Mouse (Mus musculus) intestine, postnatal 0 days (tissue): ENCODE results near the gene Zfp641. TPM values are rescaled to one million over a fixed set of nuclear protein-coding genes. Genes with fewer than 3 reads are reported as not detected.
A peak's percentile ranks its signal among the peaks of the same experiment; 100 is the strongest.

Experiments used
- ATAC-seq: fragments of 200-750 bp; cut with Nextera tagmentation; 2 replicates; pipeline ENCODE4 v1.8.0; 2017; ENCODE audit warnings: mild to moderate bottlenecking, moderate TSS enrichment, moderate library complexity
- H3K27ac ChIP-seq: fragments of 300-500 bp; sonication (generic); 2 replicates; pipeline ENCODE4 v1.5.1; 2014; ENCODE audit warnings: mild to moderate bottlenecking, low read depth, low read length, moderate library complexity
- H3K27me3 ChIP-seq: fragments of 300-500 bp; sonication (generic); replicated peaks from 2 replicates; pipeline ENCODE4 v1.6.1; 2014; ENCODE audit warnings: low read length, mixed read lengths; ENCODE audit not compliant: control insufficient read depth, insufficient read depth
- H3K36me3 ChIP-seq: fragments of 300-500 bp; sonication (generic); 2 replicates; pipeline ENCODE4 v1.6.1; 2014; ENCODE audit warnings: mild to moderate bottlenecking, moderate library complexity; ENCODE audit not compliant: control insufficient read depth, insufficient read depth
- H3K4me1 ChIP-seq: fragments of 300-500 bp; sonication (generic); replicated peaks from 2 replicates; pipeline ENCODE4 v1.6.1; 2014; ENCODE audit warnings: antibody characterized with exemption, low read length, mixed read lengths; ENCODE audit not compliant: control insufficient read depth, insufficient read depth
- H3K4me2 ChIP-seq: fragments of 300-500 bp; sonication (generic); replicated peaks from 2 replicates; pipeline ENCODE4 v1.6.1; 2014; ENCODE audit warnings: low read depth, mild to moderate bottlenecking, moderate library complexity
- H3K4me3 ChIP-seq: fragments of 300-500 bp; sonication (generic); 2 replicates; pipeline ENCODE4 v1.5.1; 2014; ENCODE audit warnings: low read depth, low read length
- H3K9ac ChIP-seq: fragments of 300-500 bp; sonication (generic); 2 replicates; pipeline ENCODE4 v1.6.1; 2014; ENCODE audit warnings: mild to moderate bottlenecking, low read depth, low read length
- H3K9me3 ChIP-seq: fragments of 300-500 bp; sonication (generic); 2 replicates; pipeline ENCODE4 v1.6.1; 2016; ENCODE audit warnings: mixed run types; ENCODE audit not compliant: control insufficient read depth
- CTCF ChIP-seq: sonication (generic); IDR thresholded peaks from 2 replicates; pipeline ENCODE4 v1.5.1; 2016; ENCODE audit warnings: low read depth, mild to moderate bottlenecking, control low read depth, antibody characterized with exemption, moderate library complexity
- WGBS: fragments of 180-500 bp; shearing (Covaris S2); extraction: QIAGEN DNeasy Blood & Tissue Kit; methylation state at CpG from one replicate; pipeline ENCODE4 v1.1.7; 2014; 5-methylcytosine and 5-hydroxymethylcytosine counted together
- polyA plus RNA-seq: library from polyadenylated mRNA; unstranded; fragments of >200 nt; fragmentation: Nextera tagmentation; extraction: Ambion mirVana; gene quantifications from 2 replicates; pipeline ENCODE4 v1.2.1, GENCODE M21; 2015

The Zfp641 gene
- polyA plus RNA-seq, result 0.21 and 0.31 TPM in 2 replicates

GRCm38 (mm10) chr15:98295628-98296551, at the start of gene Zfp641:
Zfp641 (minus strand) TSS chr15:98296161.
- Histone ChIP-seq H3K27me3 (0 out of 2 replicates have a peak, but pooled peaks cover 7% of the 10 kb centered on the region), H3K36me3 (no peaks in the 10 kb centered on the region), H3K4me1 (no peaks in the 10 kb centered on the region), H3K27ac (no peak within 1 kb of the TSS), H3K4me2 (peak within 1 kb of the TSS; percentile 94), H3K9ac (peak within 1 kb of the TSS; percentile 50), H3K4me3 (peak within 1 kb of the TSS; percentile 56), H3K9me3 (no peaks in the 10 kb centered on the region)
- ATAC-seq, result 0 out of 2 replicates have a peak, but pooled peaks have one; percentile 38
- no peak for TF ChIP-seq CTCF
- 2% methylated on average over 56 of the region's 60 CpGs for WGBS

GRCm38 (mm10) chr15:98340887-98341286, 44.9 kb upstream of the Zfp641 start, which contains the start of gene Olfr284:
Olfr284 (minus strand) TSS chr15:98340987.
- Histone ChIP-seq H3K4me2 (no peak within 1 kb of the TSS), H3K27me3 (no peaks in the 10 kb centered on the region), H3K9me3 (no peaks in the 10 kb centered on the region), H3K27ac (no peak within 1 kb of the TSS), H3K9ac (no peak within 1 kb of the TSS), H3K4me1 (no peaks in the 10 kb centered on the region), H3K4me3 (no peak within 1 kb of the TSS), H3K36me3 (no peaks in the 10 kb centered on the region)
- WGBS, result 69% methylated on average over 8 of the region's 8 CpGs
- TF ChIP-seq CTCF, result no peak
- ATAC-seq, result no peak

GRCm38 (mm10) chr15:98317177-98317724, 21.3 kb upstream of the Zfp641 start, which contains the start of gene Olfr285:
Olfr285 (minus strand) TSS chr15:98317353.
- Histone ChIP-seq H3K9ac (no peak within 1 kb of the TSS), H3K4me3 (no peak within 1 kb of the TSS), H3K36me3 (no peaks in the 10 kb centered on the region), H3K4me1 (no peaks in the 10 kb centered on the region), H3K27ac (no peak within 1 kb of the TSS), H3K4me2 (no peak within 1 kb of the TSS), H3K9me3 (no peaks in the 10 kb centered on the region), H3K27me3 (no peaks in the 10 kb centered on the region)
- WGBS, result 93% methylated on average over 5 of the region's 5 CpGs
- TF ChIP-seq CTCF, result no peak
- no peak for ATAC-seq

GRCm38 (mm10) chr15:98315703-98316102, 19.7 kb upstream of the Zfp641 start:
- Histone ChIP-seq H3K4me3 (no peak overlapping the region), H3K27me3 (no peaks in the 10 kb centered on the region), H3K36me3 (no peaks in the 10 kb centered on the region), H3K4me2 (no peak overlapping the region), H3K9ac (no peak overlapping the region), H3K27ac (no peak overlapping the region), H3K4me1 (no peaks in the 10 kb centered on the region), H3K9me3 (no peaks in the 10 kb centered on the region)
- TF ChIP-seq CTCF, result 0 out of 2 replicates have a peak, but pooled peaks have one; percentile 23
- no peak for ATAC-seq
- WGBS, result 46% methylated on average over 6 of the region's 6 CpGs

- H3K27ac ChIP-seq, result no peak overlapping the region
- H3K9me3 ChIP-seq, result no peaks in the 10 kb centered on the region
- no peaks in the 10 kb centered on the region for H3K36me3 ChIP-seq
- no peak for TF ChIP-seq CTCF
- H3K9ac ChIP-seq, result no peak overlapping the region
- H3K4me1 ChIP-seq, result no peaks in the 10 kb centered on the region
- no peak overlapping the region for H3K4me3 ChIP-seq
- H3K27me3 ChIP-seq, result 0 out of 2 replicates have a peak, but pooled peaks cover 7% of the 10 kb centered on the region
- no peak for ATAC-seq
- 89% methylated on average over 8 of the region's 8 CpGs for WGBS
- no peak overlapping the region for H3K4me2 ChIP-seq
These were observed 2.3 kb downstream of the Zfp641 start for GRCm38 (mm10) chr15:98293651-98294050.

- no peak overlapping the region for H3K27ac ChIP-seq
- H3K27me3 ChIP-seq, result no peaks in the 10 kb centered on the region
- H3K36me3 ChIP-seq, result no peaks in the 10 kb centered on the region
- WGBS, result 75% methylated on average over 12 of the region's 12 CpGs
- no peaks in the 10 kb centered on the region for H3K9me3 ChIP-seq
- ATAC-seq, result no peak
- no peak for TF ChIP-seq CTCF
- H3K9ac ChIP-seq, result no peak overlapping the region
- H3K4me2 ChIP-seq, result no peak overlapping the region
- H3K4me1 ChIP-seq, result no peaks in the 10 kb centered on the region
- H3K4me3 ChIP-seq, result no peak overlapping the region
These were observed 7.4 kb downstream of the Zfp641 start for GRCm38 (mm10) chr15:98288566-98288965.
